Mouse (Mus musculus) ES-Bruce4 (cell line): ENCODE measurements at regions not wholly inside any gene's neighbourhood (a gene's known extent, or its start where the extent isn't known, plus 50 kb on each side); places are given as distances from the start of the nearest gene placed in this dataset.

Experiments
- CTCF ChIP-seq: IDR thresholded peaks from one replicate; pipeline ENCODE4 v1.8.1; 2011; ENCODE audit warnings: low read depth, low read length
- EP300 ChIP-seq: IDR thresholded peaks from 2 replicates; pipeline ENCODE4 v1.6.1; 2011; ENCODE audit warnings: low read depth, low read length; ENCODE audit not compliant: insufficient read depth
- POLR2A ChIP-seq: IDR thresholded peaks from one replicate; pipeline ENCODE4 v1.8.1; 2011; ENCODE audit warnings: low read length; ENCODE audit not compliant: insufficient read depth

DNA sequence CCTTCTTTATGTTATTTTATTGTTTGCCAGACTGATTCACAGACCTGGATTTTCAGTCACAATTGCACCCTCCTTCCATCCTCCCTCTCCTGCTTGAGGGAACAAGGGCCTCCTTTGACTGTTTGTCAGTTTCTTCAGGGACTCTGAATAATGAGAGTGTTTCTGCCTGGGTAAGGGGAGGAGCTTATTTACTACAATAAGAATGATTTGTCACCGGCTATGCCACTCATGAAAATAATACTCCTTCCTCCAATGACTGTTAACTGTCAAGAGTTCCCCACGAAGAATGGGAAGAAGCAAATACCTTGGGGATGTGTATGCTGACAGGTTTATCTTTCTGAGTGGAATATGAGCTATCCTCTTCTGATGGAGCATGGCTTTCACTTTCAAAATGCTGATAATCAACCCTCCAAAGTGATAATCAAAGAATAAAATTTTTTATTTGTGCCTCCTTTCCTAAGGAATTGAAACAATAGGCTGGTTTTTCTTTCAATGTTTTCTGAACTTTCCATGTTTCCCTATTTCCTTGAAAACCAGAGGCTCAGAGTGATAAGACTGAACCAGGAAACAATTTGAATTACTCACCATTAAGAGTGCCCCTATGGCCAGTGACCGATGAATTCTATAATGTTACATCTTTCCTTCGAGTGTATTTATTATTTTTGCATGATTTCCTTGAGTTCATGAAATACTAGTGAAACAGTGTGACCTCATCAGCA lies 269.3 kb upstream of the Klf6 start:
- no peak for TF ChIP-seq POLR2A
- TF ChIP-seq CTCF = no peak
- no peak for TF ChIP-seq EP300
